Mouse (Mus musculus): ENCODE data around the gene Slc39a11. TPM values are rescaled to one million over a fixed set of nuclear protein-coding genes. Genes with fewer than 3 reads are reported as not detected.
A peak's percentile ranks its signal among the peaks of the same experiment; 100 is the strongest.

The Slc39a11 gene
- polyA plus RNA-seq, 1 experiment from 2014 or later = 25.3 TPM

- Histone ChIP-seq H3K27me3 (ENCODE audit: insufficient read depth, poor library complexity, severe bottlenecking) (no peaks in the 10 kb centered on the region), H3K36me3 (no peaks in the 10 kb centered on the region), H3K4me1 (replicated peaks) (peaks cover 77% of the 10 kb centered on the region), H3K9me3 (no peaks in the 10 kb centered on the region), H3K27ac (peak overlapping the region; percentile 88), H3K4me3 (no peak overlapping the region)
- DNase-seq (ENCODE audit: low spot score) = no peak
- WGBS = 84% methylated on average over 17 of the region's 17 CpGs
Observed at GRCm38 (mm10) chr11:113469919-113470785, 179.7 kb downstream of the Slc39a11 start.

GRCm38 (mm10) chr11:113468016-113468415 is 181.9 kb downstream of the Slc39a11 start:
- Histone ChIP-seq H3K27me3 (ENCODE audit: insufficient read depth, poor library complexity, severe bottlenecking) (no peaks in the 10 kb centered on the region), H3K4me3 (0 out of 2 replicates have a peak overlapping the region, but pooled peaks have one; percentile 1), H3K27ac (peak overlapping the region; percentile 88), H3K4me1 (replicated peaks) (peaks cover 59% of the 10 kb centered on the region), H3K36me3 (no peaks in the 10 kb centered on the region), H3K9me3 (no peaks in the 10 kb centered on the region)
- WGBS = 45% methylated on average over 10 of the region's 10 CpGs
- DNase-seq (ENCODE audit: low spot score) = peak; percentile 48

- WGBS = 65% methylated on average over 12 of the region's 12 CpGs
- peaks cover 55% of the 10 kb centered on the region for H3K4me1 ChIP-seq (replicated peaks)
- peak overlapping the region; percentile 88 for H3K27ac ChIP-seq
- H3K36me3 ChIP-seq = no peaks in the 10 kb centered on the region
- DNase-seq (ENCODE audit: low spot score) = peak; percentile 27
- no peaks in the 10 kb centered on the region for H3K27me3 ChIP-seq (ENCODE audit: insufficient read depth, poor library complexity, severe bottlenecking)
- H3K9me3 ChIP-seq = no peaks in the 10 kb centered on the region
- peak overlapping the region; percentile 1; the same call in 1 of the 2 replicates for H3K4me3 ChIP-seq
Observed at GRCm38 (mm10) chr11:113467313-113467811, 182.5 kb downstream of the Slc39a11 start.

- no peak overlapping the region for H3K4me3 ChIP-seq
- no peaks in the 10 kb centered on the region for H3K27me3 ChIP-seq (ENCODE audit: insufficient read depth, poor library complexity, severe bottlenecking)
- H3K4me1 ChIP-seq (replicated peaks) = 0 out of 2 replicates have a peak, but pooled peaks cover 8% of the 10 kb centered on the region
- DNase-seq (ENCODE audit: low spot score) = no peak
- H3K9me3 ChIP-seq = peaks cover 11% of the 10 kb centered on the region; the same call in 1 of the 2 replicates
- no peak overlapping the region for H3K27ac ChIP-seq
- WGBS = 86% methylated on average over 2 of the region's 2 CpGs
- H3K36me3 ChIP-seq = no peaks in the 10 kb centered on the region
Observed at GRCm38 (mm10) chr11:113460118-113460517, 189.8 kb downstream of the Slc39a11 start.

- peaks cover 9% of the 10 kb centered on the region; the same call in 1 of the 2 replicates for H3K4me1 ChIP-seq (replicated peaks)
- no peaks in the 10 kb centered on the region for H3K27me3 ChIP-seq (ENCODE audit: insufficient read depth, poor library complexity, severe bottlenecking)
- H3K27ac ChIP-seq = peak overlapping the region; percentile 17; the same call in 1 of the 2 replicates
- H3K4me3 ChIP-seq = no peak overlapping the region
- WGBS = 62% methylated on average over 15 of the region's 15 CpGs
- H3K9me3 ChIP-seq = peaks cover 14% of the 10 kb centered on the region; the same call in 1 of the 2 replicates
- DNase-seq (ENCODE audit: low spot score) = no peak
- no peaks in the 10 kb centered on the region for H3K36me3 ChIP-seq
Observed at GRCm38 (mm10) chr11:113458582-113459210, 191.2 kb downstream of the Slc39a11 start.

- Histone ChIP-seq H3K36me3 (no peaks in the 10 kb centered on the region), H3K27me3 (ENCODE audit: insufficient read depth, poor library complexity, severe bottlenecking) (peaks cover 4% of the 10 kb centered on the region; the same call in 1 of the 2 replicates), H3K4me1 (replicated peaks) (peaks cover 41% of the 10 kb centered on the region), H3K27ac (peak overlapping the region; percentile 74), H3K9me3 (peaks cover 14% of the 10 kb centered on the region; the same call in 1 of the 2 replicates), H3K4me3 (no peak overlapping the region)
- WGBS = 57% methylated on average over 16 of the region's 16 CpGs
- DNase-seq (ENCODE audit: low spot score) = peak; percentile 39
Observed at GRCm38 (mm10) chr11:113452861-113453568, 196.9 kb downstream of the Slc39a11 start.

GRCm38 (mm10) chr11:113451301-113451700 is 198.6 kb downstream of the Slc39a11 start:
- 84% methylated on average over 10 of the region's 10 CpGs for WGBS
- no peak for DNase-seq (ENCODE audit: low spot score)
- peak overlapping the region; percentile 70 for H3K27ac ChIP-seq
- H3K36me3 ChIP-seq = no peaks in the 10 kb centered on the region
- peaks cover 4% of the 10 kb centered on the region; the same call in 1 of the 2 replicates for H3K27me3 ChIP-seq (ENCODE audit: insufficient read depth, poor library complexity, severe bottlenecking)
- H3K4me1 ChIP-seq (replicated peaks) = peaks cover 41% of the 10 kb centered on the region
- H3K9me3 ChIP-seq = peaks cover 8% of the 10 kb centered on the region; the same call in 1 of the 2 replicates
- H3K4me3 ChIP-seq = no peak overlapping the region

- 0 out of 2 replicates have a peak, but pooled peaks cover 3% of the 10 kb centered on the region for H3K36me3 ChIP-seq
- 58% methylated on average over 4 of the region's 4 CpGs for WGBS
- peak overlapping the region; percentile 70 for H3K27ac ChIP-seq
Observed at GRCm38 (mm10) chr11:113450665-113451064, 199.2 kb downstream of the Slc39a11 start.

GRCm38 (mm10) chr11:113450028-113450427 is 199.9 kb downstream of the Slc39a11 start:
- H3K4me1 ChIP-seq (replicated peaks) = peaks cover 41% of the 10 kb centered on the region
- 0 out of 2 replicates have a peak, but pooled peaks cover 5% of the 10 kb centered on the region for H3K36me3 ChIP-seq
- DNase-seq (ENCODE audit: low spot score) = no peak
- H3K27ac ChIP-seq = peak overlapping the region; percentile 70
- H3K27me3 ChIP-seq (ENCODE audit: insufficient read depth, poor library complexity, severe bottlenecking) = peaks cover 9% of the 10 kb centered on the region; the same call in 1 of the 2 replicates
- WGBS = 83% methylated on average over 6 of the region's 6 CpGs
- H3K9me3 ChIP-seq = peaks cover 5% of the 10 kb centered on the region; the same call in 1 of the 2 replicates
- H3K4me3 ChIP-seq = no peak overlapping the region

More at GRCm38 (mm10) chr11:113450665-113451064, 199.2 kb downstream of the Slc39a11 start:
- no peak overlapping the region for H3K4me3 ChIP-seq
- H3K27me3 ChIP-seq (ENCODE audit: insufficient read depth, poor library complexity, severe bottlenecking) = peaks cover 9% of the 10 kb centered on the region; the same call in 1 of the 2 replicates
- peaks cover 7% of the 10 kb centered on the region; the same call in 1 of the 2 replicates for H3K9me3 ChIP-seq
- H3K4me1 ChIP-seq (replicated peaks) = peaks cover 41% of the 10 kb centered on the region
- no peak for DNase-seq (ENCODE audit: low spot score)

- Histone ChIP-seq H3K27me3 (ENCODE audit: insufficient read depth, poor library complexity, severe bottlenecking) (peaks cover 63% of the 10 kb centered on the region), H3K4me1 (replicated peaks) (peaks cover 26% of the 10 kb centered on the region), H3K36me3 (peaks cover 12% of the 10 kb centered on the region; the same call in 1 of the 2 replicates), H3K4me3 (no peak overlapping the region), H3K27ac (no peak overlapping the region), H3K9me3 (peaks cover 13% of the 10 kb centered on the region)
- DNase-seq (ENCODE audit: low spot score) = no peak
- WGBS = 93% methylated on average over 11 of the region's 11 CpGs
Observed at GRCm38 (mm10) chr11:113442036-113442435, 207.8 kb downstream of the Slc39a11 start.

GRCm38 (mm10) chr11:113439328-113440030 is 210.4 kb downstream of the Slc39a11 start:
- H3K9me3 ChIP-seq = peaks cover 11% of the 10 kb centered on the region
- peaks cover 76% of the 10 kb centered on the region for H3K27me3 ChIP-seq (ENCODE audit: insufficient read depth, poor library complexity, severe bottlenecking)
- peak; percentile 77 for DNase-seq (ENCODE audit: low spot score)
- H3K27ac ChIP-seq = peak overlapping the region; percentile 91
- peak overlapping the region; percentile 13; the same call in 1 of the 2 replicates for H3K4me3 ChIP-seq
- H3K4me1 ChIP-seq (replicated peaks) = peaks cover 49% of the 10 kb centered on the region
- 43% methylated on average over 20 of the region's 20 CpGs for WGBS
- peaks cover 9% of the 10 kb centered on the region; the same call in 1 of the 2 replicates for H3K36me3 ChIP-seq

Measured in hindbrain, embryonic 10.5 days (tissue).